Mouse (Mus musculus): ENCODE measurements at regions not wholly inside any gene's neighbourhood (a gene's known extent, or its start where the extent isn't known, plus 50 kb on each side); places are given as distances from the start of the nearest gene placed in this dataset.

GRCm38 (mm10) chr5:45105236-45105816 lies 305.8 kb upstream of the Ldb2 start:
- TF ChIP-seq POLR2A (IDR thresholded peaks at IDR 0.05; ENCODE audit: borderline replicate concordance, control insufficient read depth, low read depth, low read length) (no peak), CTCF (IDR thresholded peaks at IDR 0.05; ENCODE audit: control insufficient read depth, insufficient read depth, low read length) (no peak)
